Mouse (Mus musculus) CH12.LX (cell line): ENCODE results near the gene B2m. TPM values are rescaled to one million over a fixed set of nuclear protein-coding genes. Genes with fewer than 3 reads are reported as not detected.

Experiments
- DNase-seq: peaks from one replicate; pipeline ENCODE4 v3.0.0-alpha.2; 2013; ENCODE audit errors: extremely low read depth
- H3K27ac ChIP-seq: 2 replicates; pipeline ENCODE4 v1.5.1; 2012; ENCODE audit warnings: low read depth, mild to moderate bottlenecking, control low read depth, moderate library complexity; ENCODE audit not compliant: insufficient read depth
- H3K27me3 ChIP-seq: replicated peaks from 2 replicates; pipeline ENCODE3; 2012; ENCODE audit warnings: inconsistent platforms
- H3K36me3 ChIP-seq, 2 experiments: replicated peaks in 1 of 2; 2 replicates each; pipeline versions ENCODE3 to v1.6.1; 2012; ENCODE audit warnings: inconsistent platforms in 1 of 2, low read length in 1 of 2, mild to moderate bottlenecking in 1 of 2, mixed read lengths in 1 of 2, moderate library complexity in 1 of 2; ENCODE audit not compliant: control insufficient read depth in 1 of 2, insufficient read depth in 1 of 2
- H3K4me1 ChIP-seq, 2 experiments: 2 replicates each; pipeline ENCODE4 v1.6.1; 2012; ENCODE audit warnings: inconsistent platforms in 1 of 2, moderate library complexity in 1 of 2; ENCODE audit not compliant: insufficient read depth in 2 of 2, control insufficient read depth in 1 of 2
- H3K4me2 ChIP-seq: 2 replicates; pipeline ENCODE4 v1.6.1; 2012; ENCODE audit warnings: low read depth, mild to moderate bottlenecking, control low read depth; ENCODE audit not compliant: poor library complexity, insufficient read depth, severe bottlenecking
- H3K4me3 ChIP-seq, 3 experiments: fragments of 150-350 bp in 1 of 3; sonication (generic) in 1 of 3; replicated peaks in 1 of 3; 2 replicates each; pipeline versions ENCODE3 to v1.5.1; 2011 to 2012; ENCODE audit warnings: low read depth in 2 of 3, low read length in 2 of 3, mild to moderate bottlenecking in 2 of 3, moderate library complexity in 2 of 3, control low read depth in 1 of 3, improper control_type of control experiment in 1 of 3, inconsistent platforms in 1 of 3, mixed read lengths in 1 of 3; ENCODE audit not compliant: poor library complexity in 1 of 3
- H3K79me2 ChIP-seq: replicated peaks from 2 replicates; pipeline ENCODE4 v1.6.1; 2012; ENCODE audit warnings: mild to moderate bottlenecking, moderate library complexity; ENCODE audit not compliant: control insufficient read depth, poor library complexity, insufficient read depth, severe bottlenecking; ENCODE audit errors: extremely low read depth
- H3K9ac ChIP-seq: 2 replicates; pipeline ENCODE4 v1.6.1; 2012; ENCODE audit warnings: low read depth, mild to moderate bottlenecking, control low read depth, moderate library complexity; ENCODE audit not compliant: insufficient read depth
- H3K9me3 ChIP-seq: replicated peaks from 2 replicates; pipeline ENCODE3; 2012; ENCODE audit warnings: low read length, inconsistent platforms, mixed read lengths
- CHD1 ChIP-seq: IDR thresholded peaks from 2 replicates; pipeline ENCODE4 v1.6.1; 2012; ENCODE audit warnings: low read depth, low read length, improper control_type of control experiment, inconsistent platforms
- CTCF ChIP-seq, 2 experiments: IDR thresholded peaks in 1 of 2; conservative IDR thresholded peaks in 1 of 2; 2 replicates each; pipeline ENCODE4 v1.5.1; 2011 to 2012; ENCODE audit warnings: low read depth in 2 of 2, low read length in 2 of 2, improper control_type of control experiment in 1 of 2, inconsistent platforms in 1 of 2, mild to moderate bottlenecking in 1 of 2, moderate library complexity in 1 of 2
- E2F4 ChIP-seq: IDR thresholded peaks from 2 replicates; pipeline ENCODE4 v1.6.1; 2011; ENCODE audit warnings: low read depth, low read length, improper control_type of control experiment; ENCODE audit not compliant: insufficient replicate concordance
- ETS1 ChIP-seq: conservative IDR thresholded peaks from 2 replicates; pipeline ENCODE4 v1.6.1; 2012; ENCODE audit warnings: low read depth, mild to moderate bottlenecking, inconsistent platforms, low read length, improper control_type of control experiment, moderate library complexity
- GABPA ChIP-seq: IDR thresholded peaks from 2 replicates; pipeline ENCODE4 v1.6.1; 2012; ENCODE audit warnings: low read depth, low read length, improper control_type of control experiment, inconsistent platforms; ENCODE audit not compliant: insufficient replicate concordance
- HCFC1 ChIP-seq: IDR thresholded peaks from 2 replicates; pipeline ENCODE4 v1.6.1; 2012; ENCODE audit warnings: low read depth, mild to moderate bottlenecking, inconsistent platforms, low read length, improper control_type of control experiment
- IRF4 ChIP-seq: IDR thresholded peaks from 2 replicates; pipeline ENCODE4 v1.6.1; 2014; ENCODE audit warnings: low read depth, mild to moderate bottlenecking, inconsistent platforms, low read length, improper control_type of control experiment
- JUN ChIP-seq: IDR thresholded peaks from 2 replicates; pipeline ENCODE4 v1.6.1; 2011; ENCODE audit warnings: low read depth, mild to moderate bottlenecking, low read length, improper control_type of control experiment, moderate library complexity; ENCODE audit not compliant: insufficient read depth
- JUND ChIP-seq: conservative IDR thresholded peaks from 2 replicates; pipeline ENCODE4 v1.6.1; 2011; ENCODE audit warnings: low read depth, low read length, improper control_type of control experiment
- KAT2A ChIP-seq: IDR thresholded peaks from 2 replicates; pipeline ENCODE4 v1.6.1; 2012; ENCODE audit warnings: low read length, improper control_type of control experiment, inconsistent platforms; ENCODE audit not compliant: insufficient replicate concordance
- MAFK ChIP-seq: IDR thresholded peaks from 2 replicates; pipeline ENCODE4 v1.6.1; 2011; ENCODE audit warnings: low read length, improper control_type of control experiment; ENCODE audit not compliant: insufficient replicate concordance
- MXI1 ChIP-seq: IDR thresholded peaks from 2 replicates; pipeline ENCODE4 v1.6.1; 2011; ENCODE audit warnings: mild to moderate bottlenecking, low read depth, low read length, improper control_type of control experiment
- PAX5 ChIP-seq: IDR thresholded peaks from 2 replicates; pipeline ENCODE4 v1.6.1; 2012; ENCODE audit warnings: low read length, inconsistent platforms, mixed read lengths
- POLR2A ChIP-seq: IDR thresholded peaks from 2 replicates; pipeline ENCODE4 v1.6.1; 2011; ENCODE audit warnings: low read depth, mild to moderate bottlenecking, improper control_type of control experiment, low read length
- TBP ChIP-seq: conservative IDR thresholded peaks from 2 replicates; pipeline ENCODE4 v1.6.1; 2011; ENCODE audit warnings: low read depth, low read length, improper control_type of control experiment
- UBTF ChIP-seq: IDR thresholded peaks from 2 replicates; pipeline ENCODE4 v1.6.1; 2012; ENCODE audit warnings: low read depth, mild to moderate bottlenecking, inconsistent platforms, low read length, improper control_type of control experiment, moderate library complexity
- USF1 ChIP-seq: IDR thresholded peaks from 2 replicates; pipeline ENCODE4 v1.6.1; 2014; ENCODE audit warnings: low read depth, mild to moderate bottlenecking, inconsistent platforms, low read length, improper control_type of control experiment
- ZKSCAN1 ChIP-seq: IDR thresholded peaks from 2 replicates; pipeline ENCODE4 v1.6.1; 2012; ENCODE audit warnings: low read depth, inconsistent platforms, low read length, improper control_type of control experiment, borderline replicate concordance
- dilution Hi-C: fragments of 300-500 bp; cut with MboI; formaldehyde crosslinking; loops from 2 replicates; pipeline ENCODE4 v1.14.3; 2020; ENCODE audit warnings: low sequenced_read_pairs; ENCODE audit not compliant: extremely low pct_unique_long_range_greater_than_20kb, extremely low pct_ligation_motif_present
- in situ Hi-C: fragments of 300-500 bp; cut with MboI; formaldehyde crosslinking; loops from 3 replicates; pipeline ENCODE4 v1.14.3; 2019; ENCODE audit warnings: low sequenced_read_pairs, low pct_ligation_motif_present, low pct_unique_long_range_greater_than_20kb, mixed read lengths
- polyA plus RNA-seq: library from polyadenylated mRNA; unstranded; fragments of >175 nt; gene quantifications from 2 replicates; pipeline ENCODE4 v1.2.1, GENCODE M21; 2012; ENCODE audit warnings: low read depth; ENCODE audit not compliant: insufficient read length
- total RNA-seq, 2 experiments: library from RNA; depleted of rRNA; stranded (reverse); fragments of 300-350 nt in 1 of 2; fragments of >200 nt in 1 of 2; gene quantifications; 2 replicates each; pipeline ENCODE4 v1.2.3; 2012 to 2014

Gene B2m
- total and polyA plus RNA-seq, 3 experiments, result 1,509 to 1,954 (median 1,919) TPM

GRCm38 (mm10) chr2:122171292-122171691, 23.8 kb downstream of the B2m start:
- Histone ChIP-seq H3K27ac (no peak overlapping the region), H3K9ac (no peak overlapping the region), H3K9me3 (no peaks in the 10 kb centered on the region), H3K36me3 (no peaks in the 10 kb centered on the region), H3K79me2 (no peaks in the 10 kb centered on the region), H3K4me1 (0 out of 4 replicates have a peak, but pooled peaks cover 0 to 4% of the 10 kb centered on the region in 2 experiments), H3K4me2 (no peak overlapping the region), H3K27me3 (no peaks in the 10 kb centered on the region), H3K4me3 (no peak overlapping the region)
- TF ChIP-seq CHD1 (no peak), TBP (no peak), UBTF (no peak), JUN (no peak), PAX5 (no peak), HCFC1 (no peak), ETS1 (no peak)
- dilution Hi-C loops, result no loop called here
- no peak for DNase-seq
- in situ Hi-C loops, result no loop called here

GRCm38 (mm10) chr2:122172188-122172587, 24.7 kb downstream of the B2m start:
- H3K79me2 ChIP-seq, result no peaks in the 10 kb centered on the region
- no peaks in the 10 kb centered on the region for H3K36me3 ChIP-seq
- dilution Hi-C loops (no loop called here), in situ Hi-C loops (no loop called here)
- H3K9ac ChIP-seq, result no peak overlapping the region
- no peaks in the 10 kb centered on the region for H3K27me3 ChIP-seq
- no peak overlapping the region for H3K4me2 ChIP-seq
- no peak overlapping the region for H3K27ac ChIP-seq
- no peak overlapping the region for H3K4me3 ChIP-seq
- DNase-seq, result no peak
- TF ChIP-seq PAX5 (no peak), IRF4 (no peak), POLR2A (no peak), ZKSCAN1 (no peak), UBTF (no peak), GABPA (no peak), JUND (no peak), TBP (no peak), KAT2A (no peak), MXI1 (no peak), USF1 (no peak), JUN (no peak), CTCF (conservative IDR thresholded peaks at IDR 0.05 in 1 of 2, IDR thresholded peaks at IDR 0.05 in 1 of 2; ENCODE audit: low read depth in 2 of 2, low read length in 2 of 2) (no peak), MAFK (no peak), E2F4 (no peak)
- H3K4me1 ChIP-seq, result 0 out of 4 replicates have a peak, but pooled peaks cover 0 to 4% of the 10 kb centered on the region in 2 experiments
- no peaks in the 10 kb centered on the region for H3K9me3 ChIP-seq
